Mouse (Mus musculus) CD4-positive naive resting alpha-beta T cell, adult 76 days (primary cell): ENCODE results near the gene Wfdc12. TPM values are rescaled to one million over a fixed set of nuclear protein-coding genes. Genes with fewer than 3 reads are reported as not detected.

Source experiments
- total RNA-seq: library from RNA; stranded (reverse); gene quantifications from one replicate; pipeline ENCODE4 v1.2.4, GENCODE M21; 2023

The Wfdc12 gene
- not detected for total RNA-seq

DNA sequence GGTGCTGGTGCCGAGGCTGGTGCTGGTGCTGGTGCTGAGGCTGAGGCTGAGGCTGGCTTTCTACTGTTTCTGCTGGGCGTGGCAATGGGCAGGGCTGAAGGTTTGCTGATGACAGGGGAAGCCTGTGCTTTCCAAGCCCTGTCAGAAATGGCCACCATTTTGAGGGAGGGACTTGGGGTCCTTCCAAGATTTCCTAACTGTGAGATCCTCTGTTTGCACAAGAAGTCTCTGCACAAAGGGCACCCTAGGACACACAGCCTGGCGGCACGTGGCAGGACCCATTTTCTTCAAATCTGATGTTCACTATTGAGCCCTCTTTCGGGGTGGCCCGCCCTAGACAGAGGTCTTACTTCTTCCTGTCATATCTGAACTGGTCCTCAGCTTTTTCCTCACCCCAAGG, at the start of gene Wfdc12:
Gene Wfdc12, minus strand, starts transcription at position 33 of the 400 bp plus-strand sequence.

GRCm38 (mm10) chr2:164238366-164238765, 48.0 kb upstream of the Wfdc12 start, which contains the start of gene Svs2:
Svs2 (minus strand) TSS chr2:164238466.

DNA sequence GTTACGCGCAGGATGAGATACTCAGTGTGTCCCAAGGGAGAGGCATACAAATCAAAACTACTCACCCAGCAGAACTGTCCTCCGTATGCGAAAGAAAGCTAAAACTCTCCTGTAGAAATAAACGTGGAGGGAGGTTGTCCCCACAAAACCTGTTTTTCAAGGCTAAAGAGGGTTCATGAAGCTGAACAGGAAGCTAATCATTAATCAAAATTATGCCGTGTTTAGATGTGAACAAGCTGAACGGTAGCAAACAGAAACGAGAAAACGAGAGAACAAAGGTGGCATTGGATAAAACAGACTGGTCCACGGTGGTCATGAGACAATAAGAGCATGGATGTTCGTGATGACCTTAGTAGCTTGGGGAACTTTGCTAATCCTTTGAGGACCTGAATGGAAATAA, 31.1 kb upstream of the Wfdc12 start, which contains the start of gene Wfdc15b:
Gene Wfdc15b, minus strand, starts transcription at position 139 of the 400 bp plus-strand sequence.

DNA sequence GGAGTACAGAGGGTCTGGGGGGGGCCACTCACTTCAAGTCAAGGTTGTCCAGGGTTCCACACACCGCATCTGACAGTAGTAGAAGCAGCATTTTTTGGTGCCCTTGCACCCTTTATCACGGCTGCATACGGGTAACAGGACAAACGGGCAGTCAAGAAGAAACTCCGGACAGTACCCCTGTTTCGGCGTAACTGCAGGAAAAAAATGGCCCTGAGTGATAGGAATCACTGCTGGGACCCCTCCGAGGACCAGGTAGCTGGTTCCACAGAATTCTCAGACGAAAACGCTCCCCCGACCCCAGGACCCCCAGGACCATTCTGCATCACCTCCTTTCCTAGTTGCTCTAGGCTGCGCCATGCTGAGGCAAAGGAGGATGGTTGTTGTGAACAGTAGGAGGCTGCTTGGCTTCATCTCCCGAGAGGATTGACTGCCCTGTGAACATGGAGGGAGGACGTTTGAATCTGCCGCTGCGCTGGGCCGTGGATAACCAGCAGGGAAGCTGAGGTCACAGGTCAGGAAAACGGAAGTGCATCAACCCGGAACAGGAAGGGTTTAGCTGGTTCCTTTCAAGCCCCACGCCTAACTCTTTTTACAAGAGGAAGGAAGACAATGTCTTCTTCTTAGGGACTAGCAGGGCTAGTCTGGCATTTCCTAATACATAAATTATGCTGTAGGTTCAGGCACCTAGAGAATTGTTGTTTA, 9.4 kb upstream of the Wfdc12 start, which contains the start of gene Wfdc15a:
Gene Wfdc15a, minus strand, starts transcription at position 505 of the 702 bp plus-strand sequence.

DNA sequence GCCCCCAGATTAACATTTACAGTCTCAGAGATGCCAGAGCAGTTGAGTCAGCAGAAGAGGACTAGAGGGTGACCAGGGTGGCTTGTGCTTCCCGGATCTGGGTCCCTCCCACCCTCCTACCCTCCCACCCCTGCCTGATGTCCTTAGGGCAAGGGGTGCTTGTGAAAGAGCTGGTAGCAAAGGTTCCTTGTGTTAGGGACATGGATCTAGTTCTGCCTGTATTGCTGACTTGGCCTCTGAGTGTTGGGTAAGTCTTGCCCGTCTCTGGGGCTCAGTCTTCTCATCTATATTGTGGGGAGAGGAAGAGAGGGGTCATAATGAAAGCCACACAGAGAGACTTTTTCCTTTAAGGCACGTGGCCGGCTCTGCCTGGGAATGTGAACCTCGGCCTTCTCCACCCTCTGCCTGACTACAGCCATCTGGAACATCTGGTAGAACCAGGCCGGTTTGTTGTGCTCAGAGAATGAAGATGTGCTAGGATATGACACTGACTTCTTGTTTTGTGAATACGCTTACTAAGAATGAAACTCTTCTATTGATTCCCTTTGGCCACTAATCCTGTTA, 7.6 kb downstream of the Wfdc12 start, which contains the start of gene Wfdc5:
Gene Wfdc5, minus strand, starts transcription at position 51 of the 564 bp plus-strand sequence.

DNA sequence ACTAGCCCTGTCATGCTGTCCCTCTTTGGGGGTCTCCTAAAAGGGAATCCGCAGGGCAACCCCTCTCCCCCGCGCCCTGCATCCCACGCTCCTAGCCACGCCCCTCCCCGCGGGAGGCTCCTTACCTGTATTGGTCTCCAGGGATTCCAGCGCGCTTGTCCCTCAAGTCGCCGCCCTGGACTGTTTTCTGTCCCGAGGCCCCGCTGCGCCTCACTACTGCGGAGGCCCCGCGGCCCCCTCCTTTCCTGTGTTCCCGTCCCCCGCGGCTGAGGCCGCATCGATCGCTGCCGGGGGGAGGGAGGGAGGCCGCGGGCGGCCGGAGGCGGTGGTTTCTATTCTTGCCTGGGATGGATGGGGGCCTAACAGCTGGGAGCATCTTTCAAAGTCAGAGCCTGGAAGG, 19.5 kb downstream of the Wfdc12 start, which contains the start of gene Kcns1:
Gene Kcns1, minus strand, starts transcription at position 212 of the 400 bp plus-strand sequence.

Other genes with a start within 250 kb of the Wfdc12 start
- gene Ywhab, start 195.6 kb downstream of the Wfdc12 start, total RNA-seq, result 109 TPM
- 5.8 TPM for gene Pabpc1l, start 165.2 kb downstream of the Wfdc12 start, total RNA-seq
- 355 TPM for gene Stk4, start 120.3 kb downstream of the Wfdc12 start, total RNA-seq
- 68.3 TPM for gene Tomm34, start 119.4 kb downstream of the Wfdc12 start, total RNA-seq
- not detected for gene Kcns1, start 19.5 kb downstream of the Wfdc12 start, total RNA-seq
- gene Wfdc5, start 7.9 kb downstream of the Wfdc12 start, total RNA-seq, result not detected
- not detected for gene Wfdc15a, start 9.5 kb upstream of the Wfdc12 start, total RNA-seq
- gene Wfdc15b, start 31.1 kb upstream of the Wfdc12 start, total RNA-seq, result not detected
- not detected for gene Svs2, start 47.9 kb upstream of the Wfdc12 start, total RNA-seq
- gene Svs3b, start 66.0 kb upstream of the Wfdc12 start, total RNA-seq, result not detected
- gene Svs4, start 87.9 kb upstream of the Wfdc12 start, total RNA-seq, result not detected
- gene Svs3a, start 98.7 kb upstream of the Wfdc12 start, total RNA-seq, result not detected
- not detected for gene Svs6, start 126.1 kb upstream of the Wfdc12 start, total RNA-seq
- gene Svs5, start 142.1 kb upstream of the Wfdc12 start, total RNA-seq, result not detected
- gene Slpi, start 198.5 kb upstream of the Wfdc12 start, total RNA-seq, result 7.1 TPM
- not detected for gene Rbpjl, start 212.5 kb upstream of the Wfdc12 start, total RNA-seq
- gene Matn4, start 214.6 kb upstream of the Wfdc12 start, total RNA-seq, result not detected